Mouse (Mus musculus) Patski (cell line): ENCODE results near the gene Mettl26. TPM values are rescaled to one million over a fixed set of nuclear protein-coding genes. Genes with fewer than 3 reads are reported as not detected.

Experiments
- ATAC-seq: fragments of 100-300 bp; one replicate; pipeline ENCODE4 v1.8.0; 2021
- CTCF ChIA-PET: fragments of 350-600 bp; sonication (Branson Sonifier 250); formaldehyde crosslinking; loops from one replicate; lab custom pipeline; 2022; ENCODE audit warnings: inconsistent platforms; lab: Charles Lee
- POLR2A ChIA-PET: fragments of 350-600 bp; sonication (Branson Sonifier 250); formaldehyde crosslinking; loops from one replicate; lab custom pipeline; 2022; ENCODE audit warnings: antibody characterized with exemption, inconsistent platforms; lab: Charles Lee
- DNase-seq: peaks from one replicate; pipeline ENCODE4 v3.0.0-alpha.2; 2011; ENCODE audit warnings: low read depth, low spot score
- H3K27me3 ChIP-seq: fragments of 371-371 bp; one replicate; pipeline ENCODE4 v1.5.1; 2021
- CTCF ChIP-seq: fragments of 100-300 bp; IDR thresholded peaks from one replicate; pipeline ENCODE4 v1.5.1; 2021
- in situ Hi-C: fragments of 300-500 bp; cut with MboI; formaldehyde crosslinking; loops from 3 replicates; pipeline ENCODE4 v1.11.1; 2018; ENCODE audit warnings: low pct_unique_long_range_greater_than_20kb, mixed read lengths
- polyA plus RNA-seq: library from polyadenylated mRNA; unstranded; gene quantifications from one replicate; pipeline ENCODE4 v1.2.3, GENCODE M21; 2021

Gene Mettl26
- 81.4 TPM for polyA plus RNA-seq

DNA sequence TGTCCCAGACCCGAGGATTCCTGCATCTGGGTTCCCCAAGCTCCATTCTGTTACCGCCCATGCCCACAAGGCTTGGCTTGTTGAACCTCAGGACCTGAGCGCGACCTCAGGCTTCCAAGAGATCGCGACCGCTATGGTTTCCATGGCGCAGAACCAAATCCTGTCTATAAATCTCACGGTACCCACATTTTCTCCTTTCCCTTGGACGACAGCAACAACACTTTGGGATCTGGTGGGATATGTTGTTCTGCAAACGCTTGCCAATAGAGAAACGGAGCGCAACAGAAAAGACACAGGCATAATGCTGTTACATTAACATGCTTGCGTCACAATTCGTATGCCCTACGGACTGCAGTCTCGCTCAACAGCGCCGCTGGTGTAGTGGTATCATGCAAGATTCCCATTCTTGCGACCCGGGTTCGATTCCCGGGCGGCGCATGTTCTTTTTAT lies at the start of gene Mettl26:
Mettl26 (plus strand) TSS at position 354 of the 450 bp plus-strand sequence.
- no peaks in the 10 kb centered on the region for H3K27me3 ChIP-seq
- no peak for DNase-seq
- ChIA-PET CTCF (interaction anchor here (1.1 kb wide), 1 partner anchor 12 kb away, joined by 4 read pairs; no protein-coding TSS in a partner anchor), POLR2A (interaction anchor here (0.8 to 1.7 kb wide), 6 partner anchors 10 to 46 kb away, joined by 3 to 4 read pairs (median 4); partner anchors contain the start of genes Jmjd8 and Wdr90)
- in situ Hi-C loops = no loop called here
- TF ChIP-seq CTCF = no peak
- no peak for ATAC-seq

- in situ Hi-C loops = no loop called here
- TF ChIP-seq CTCF = no peak
- ATAC-seq = no peak
Observed at GRCm38 (mm10) chr17:25825311-25825710, 49.6 kb upstream of the Mettl26 start.

DNA sequence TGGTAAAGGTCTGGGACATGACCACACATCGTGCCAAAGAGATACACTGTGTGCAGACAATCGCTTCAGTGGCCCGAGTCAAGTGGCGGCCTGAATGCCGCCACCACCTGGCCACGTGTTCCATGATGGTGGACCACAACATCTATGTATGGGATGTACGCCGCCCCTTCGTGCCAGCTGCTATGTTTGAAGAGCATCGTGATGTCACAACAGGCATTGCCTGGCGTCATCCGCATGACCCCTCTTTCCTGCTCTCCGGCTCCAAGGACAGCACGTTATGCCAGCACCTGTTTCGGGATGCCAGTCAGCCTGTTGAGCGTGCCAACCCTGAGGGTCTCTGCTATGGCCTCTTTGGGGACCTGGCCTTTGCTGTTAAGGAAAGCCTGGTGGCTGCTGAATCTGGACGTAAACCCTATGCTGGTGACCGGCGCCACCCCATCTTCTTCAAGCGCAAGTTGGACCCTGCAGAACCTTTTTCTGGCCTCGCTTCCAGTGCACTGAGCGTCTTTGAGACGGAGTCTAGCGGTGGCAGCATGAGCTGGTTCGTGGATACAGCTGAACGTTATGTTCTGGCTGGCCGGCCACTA lies 48.8 kb upstream of the Mettl26 start:
- ChIA-PET CTCF (no interaction called here), POLR2A (interaction anchor here (1.2 kb wide), 1 partner anchor 12 kb away, joined by 3 read pairs; the partner anchor contains the start of gene Rhbdl1)
- no peak for TF ChIP-seq CTCF
- DNase-seq = no peak
- no peaks in the 10 kb centered on the region for H3K27me3 ChIP-seq
- no peak for ATAC-seq
- in situ Hi-C loops = no loop called here

More at GRCm38 (mm10) chr17:25825311-25825710, 49.6 kb upstream of the Mettl26 start:
- no peak for DNase-seq
- POLR2A ChIA-PET = interaction anchor here (0.6 to 1.2 kb wide), 3 partner anchors 12 to 22 kb away, joined by 3 read pairs; partner anchors contain the start of gene Rhbdl1
- no peaks in the 10 kb centered on the region for H3K27me3 ChIP-seq
- CTCF ChIA-PET = no interaction called here

GRCm38 (mm10) chr17:25827011-25827410 lies 47.9 kb upstream of the Mettl26 start:
- ChIA-PET POLR2A (no interaction called here), CTCF (no interaction called here)
- no peaks in the 10 kb centered on the region for H3K27me3 ChIP-seq
- TF ChIP-seq CTCF = no peak
- no peak for DNase-seq
- in situ Hi-C loops = no loop called here
- no peak for ATAC-seq

DNA sequence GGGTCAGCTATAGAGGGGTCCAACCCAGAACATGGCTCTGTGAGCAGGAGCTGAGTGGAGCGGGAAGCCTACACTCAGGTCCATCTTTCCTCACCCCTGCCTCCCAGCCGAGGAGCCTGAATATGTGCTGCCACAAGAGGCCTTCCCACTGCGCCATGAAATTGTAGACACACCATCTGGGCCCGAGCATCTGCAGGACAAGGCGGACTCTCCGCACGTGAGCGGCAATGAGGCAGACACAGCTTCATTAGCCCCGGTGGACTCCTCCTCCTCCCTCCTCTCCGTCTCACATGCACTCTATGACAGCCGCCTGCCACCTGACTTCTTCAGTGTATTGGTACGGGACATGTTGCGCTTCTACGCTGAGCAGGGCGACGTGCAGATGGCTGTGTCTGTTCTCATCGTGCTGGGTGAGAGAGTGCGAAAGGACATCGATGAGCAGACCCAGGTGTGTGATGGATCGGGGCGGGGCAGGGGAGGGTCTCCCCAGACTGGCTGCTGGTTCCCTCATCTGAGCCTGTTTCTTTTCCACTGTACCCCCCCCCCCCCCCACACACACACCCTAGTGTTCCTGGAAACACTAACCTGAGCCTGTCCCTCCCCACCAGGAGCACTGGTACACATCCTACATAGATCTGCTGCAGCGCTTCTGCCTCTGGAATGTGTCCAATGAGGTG lies 47.2 kb upstream of the Mettl26 start:
- CTCF ChIA-PET = no interaction called here
- H3K27me3 ChIP-seq = no peaks in the 10 kb centered on the region
- no peak for ATAC-seq
- no peak for TF ChIP-seq CTCF
- DNase-seq = no peak
- POLR2A ChIA-PET = interaction anchor here (0.7 to 1.1 kb wide), 2 partner anchors 9 to 47 kb away, joined by 3 to 4 read pairs; partner anchors contain the start of genes Mettl26 and Rhbdl1
- in situ Hi-C loops = no loop called here

DNA sequence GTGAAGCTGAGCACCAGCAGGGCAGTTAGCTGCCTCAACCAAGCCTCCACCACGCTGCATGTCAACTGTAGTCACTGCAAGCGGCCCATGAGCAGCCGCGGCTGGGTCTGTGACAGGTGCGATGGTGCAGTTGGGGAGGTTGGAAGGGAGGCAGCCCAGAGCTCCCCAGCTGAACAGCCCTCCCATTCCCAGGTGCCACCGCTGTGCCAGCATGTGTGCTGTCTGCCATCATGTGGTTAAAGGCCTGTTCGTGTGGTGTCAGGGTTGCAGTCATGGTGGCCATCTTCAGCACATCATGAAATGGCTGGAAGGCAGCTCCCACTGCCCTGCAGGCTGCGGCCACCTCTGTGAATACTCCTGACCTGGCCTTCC lies 46.7 kb upstream of the Mettl26 start:
- no peaks in the 10 kb centered on the region for H3K27me3 ChIP-seq
- ATAC-seq = no peak
- ChIA-PET POLR2A (interaction anchor here (0.7 to 1.1 kb wide), 2 partner anchors 9 to 46 kb away, joined by 3 to 4 read pairs; partner anchors contain the start of genes Mettl26 and Rhbdl1), CTCF (no interaction called here)
- TF ChIP-seq CTCF = no peak
- in situ Hi-C loops = no loop called here
- DNase-seq = no peak

GRCm38 (mm10) chr17:25828712-25829557 lies 45.9 kb upstream of the Mettl26 start, which contains the start of gene Jmjd8:
TSS of gene Jmjd8 (plus strand) at chr17:25828867.
- DNase-seq (no peak), ATAC-seq (no peak)
- in situ Hi-C loops = no loop called here
- H3K27me3 ChIP-seq = no peaks in the 10 kb centered on the region
- TF ChIP-seq CTCF = no peak
- ChIA-PET CTCF (no interaction called here), POLR2A (interaction anchor here (1.1 kb wide), 1 partner anchor 46 kb away, joined by 3 read pairs; the partner anchor contains the start of gene Mettl26)

- in situ Hi-C loops = no loop called here
- ChIA-PET POLR2A (no interaction called here), CTCF (no interaction called here)
- no peak for ATAC-seq
- no peaks in the 10 kb centered on the region for H3K27me3 ChIP-seq
- DNase-seq = no peak
- TF ChIP-seq CTCF = no peak
Observed at GRCm38 (mm10) chr17:25829558-25830017, 45.3 kb upstream of the Mettl26 start.

GRCm38 (mm10) chr17:25830200-25830753 lies 44.6 kb upstream of the Mettl26 start:
- in situ Hi-C loops = no loop called here
- no peak for TF ChIP-seq CTCF
- ChIA-PET POLR2A (no interaction called here), CTCF (no interaction called here)
- H3K27me3 ChIP-seq = no peaks in the 10 kb centered on the region
- ATAC-seq (no peak), DNase-seq (no peak)
